Mouse (Mus musculus): Measurements from ENCODE around the gene Pkig. TPM values are rescaled to one million over a fixed set of nuclear protein-coding genes. Genes with fewer than 3 reads are reported as not detected.

Gene Pkig
- polyA plus RNA-seq, 1 experiment from 2014 or later: 115 TPM

- Histone ChIP-seq H3K9ac (replicated peaks; ENCODE audit: low read length) (no peak overlapping the region), H3K27me3 (ENCODE audit: control insufficient read depth, insufficient read depth, low read length) (no peaks in the 10 kb centered on the region), H3K4me2 (ENCODE audit: low read length) (no peak overlapping the region), H3K36me3 (ENCODE audit: control insufficient read depth, insufficient read depth, low read length) (peaks cover 9% of the 10 kb centered on the region; the same call in 1 of the 2 replicates), H3K4me1 (ENCODE audit: control insufficient read depth, insufficient read depth, low read length) (0 out of 2 replicates have a peak, but pooled peaks cover 3% of the 10 kb centered on the region), H3K4me3 (replicated peaks; ENCODE audit: low read depth, low read length) (no peak overlapping the region), H3K9me3 (ENCODE audit: control insufficient read depth, low read length) (no peaks in the 10 kb centered on the region), H3K27ac (replicated peaks; ENCODE audit: low read depth, low read length) (no peak overlapping the region)
- 49% methylated on average over 6 of the region's 6 CpGs for WGBS
- no peak for ATAC-seq (ENCODE audit: low FRiP score, low TSS enrichment)
- DNase-seq: no peak
Observed at GRCm38 (mm10) chr2:163708763-163709250, 50.6 kb downstream of the Pkig start.

GRCm38 (mm10) chr2:163710000-163710399, 51.8 kb downstream of the Pkig start:
- Histone ChIP-seq H3K4me1 (ENCODE audit: control insufficient read depth, insufficient read depth, low read length) (0 out of 2 replicates have a peak, but pooled peaks cover 3% of the 10 kb centered on the region), H3K27me3 (ENCODE audit: control insufficient read depth, insufficient read depth, low read length) (no peaks in the 10 kb centered on the region), H3K4me2 (ENCODE audit: low read length) (no peak overlapping the region), H3K9me3 (ENCODE audit: control insufficient read depth, low read length) (no peaks in the 10 kb centered on the region), H3K36me3 (ENCODE audit: control insufficient read depth, insufficient read depth, low read length) (peaks cover 3% of the 10 kb centered on the region; the same call in 1 of the 2 replicates), H3K9ac (replicated peaks; ENCODE audit: low read length) (no peak overlapping the region), H3K27ac (replicated peaks; ENCODE audit: low read depth, low read length) (no peak overlapping the region), H3K4me3 (replicated peaks; ENCODE audit: low read depth, low read length) (no peak overlapping the region)
- no peak for ATAC-seq (ENCODE audit: low FRiP score, low TSS enrichment)
- DNase-seq: no peak
- WGBS: 89% methylated on average over 9 of the region's 9 CpGs

- 81% methylated on average over 5 of the region's 5 CpGs for WGBS
Observed at GRCm38 (mm10) chr2:163710606-163711159, 52.5 kb downstream of the Pkig start.

GRCm38 (mm10) chr2:163711368-163711868, 53.2 kb downstream of the Pkig start:
- H3K4me2 ChIP-seq (ENCODE audit: low read length): no peak overlapping the region
- DNase-seq (no peak), ATAC-seq (ENCODE audit: low FRiP score, low TSS enrichment) (no peak)
- H3K27me3 ChIP-seq (ENCODE audit: control insufficient read depth, insufficient read depth, low read length): no peaks in the 10 kb centered on the region
- peaks cover 4% of the 10 kb centered on the region; the same call in 1 of the 2 replicates for H3K4me1 ChIP-seq (ENCODE audit: control insufficient read depth, insufficient read depth, low read length)
- 94% methylated on average over 8 of the region's 8 CpGs for WGBS
- H3K9me3 ChIP-seq (ENCODE audit: control insufficient read depth, low read length): no peaks in the 10 kb centered on the region
- H3K36me3 ChIP-seq (ENCODE audit: control insufficient read depth, insufficient read depth, low read length): no peaks in the 10 kb centered on the region
- H3K27ac ChIP-seq (replicated peaks; ENCODE audit: low read depth, low read length): no peak overlapping the region
- no peak overlapping the region for H3K9ac ChIP-seq (replicated peaks; ENCODE audit: low read length)
- no peak overlapping the region for H3K4me3 ChIP-seq (replicated peaks; ENCODE audit: low read depth, low read length)

More at GRCm38 (mm10) chr2:163710606-163711159, 52.5 kb downstream of the Pkig start:
- no peaks in the 10 kb centered on the region for H3K27me3 ChIP-seq (ENCODE audit: control insufficient read depth, insufficient read depth, low read length)
- ATAC-seq (ENCODE audit: low FRiP score, low TSS enrichment) (no peak), DNase-seq (no peak)
- no peaks in the 10 kb centered on the region for H3K36me3 ChIP-seq (ENCODE audit: control insufficient read depth, insufficient read depth, low read length)
- H3K27ac ChIP-seq (replicated peaks; ENCODE audit: low read depth, low read length): no peak overlapping the region
- H3K4me1 ChIP-seq (ENCODE audit: control insufficient read depth, insufficient read depth, low read length): 0 out of 2 replicates have a peak, but pooled peaks cover 3% of the 10 kb centered on the region
- no peak overlapping the region for H3K4me2 ChIP-seq (ENCODE audit: low read length)
- no peak overlapping the region for H3K4me3 ChIP-seq (replicated peaks; ENCODE audit: low read depth, low read length)
- no peaks in the 10 kb centered on the region for H3K9me3 ChIP-seq (ENCODE audit: control insufficient read depth, low read length)
- H3K9ac ChIP-seq (replicated peaks; ENCODE audit: low read length): no peak overlapping the region

- H3K4me1 ChIP-seq (ENCODE audit: control insufficient read depth, insufficient read depth, low read length): peaks cover 13% of the 10 kb centered on the region
- WGBS: 81% methylated on average over 7 of the region's 7 CpGs
- H3K27me3 ChIP-seq (ENCODE audit: control insufficient read depth, insufficient read depth, low read length): no peaks in the 10 kb centered on the region
- H3K27ac ChIP-seq (replicated peaks; ENCODE audit: low read depth, low read length): no peak overlapping the region
- H3K9ac ChIP-seq (replicated peaks; ENCODE audit: low read length): no peak overlapping the region
- no peak overlapping the region for H3K4me2 ChIP-seq (ENCODE audit: low read length)
- no peaks in the 10 kb centered on the region for H3K9me3 ChIP-seq (ENCODE audit: control insufficient read depth, low read length)
- no peak for DNase-seq
- H3K4me3 ChIP-seq (replicated peaks; ENCODE audit: low read depth, low read length): no peak overlapping the region
- H3K36me3 ChIP-seq (ENCODE audit: control insufficient read depth, insufficient read depth, low read length): no peaks in the 10 kb centered on the region
- ATAC-seq (ENCODE audit: low FRiP score, low TSS enrichment): no peak
Observed at GRCm38 (mm10) chr2:163712473-163712872, 54.3 kb downstream of the Pkig start.

- H3K4me2 ChIP-seq (ENCODE audit: low read length): no peak overlapping the region
- no peak overlapping the region for H3K4me3 ChIP-seq (replicated peaks; ENCODE audit: low read depth, low read length)
Observed at GRCm38 (mm10) chr2:163712874-163713273, 54.7 kb downstream of the Pkig start.

GRCm38 (mm10) chr2:163713340-163713739, 55.2 kb downstream of the Pkig start:
- no peak overlapping the region for H3K27ac ChIP-seq (replicated peaks; ENCODE audit: low read depth, low read length)
- no peak overlapping the region for H3K4me3 ChIP-seq (replicated peaks; ENCODE audit: low read depth, low read length)
- H3K4me2 ChIP-seq (ENCODE audit: low read length): no peak overlapping the region
- ATAC-seq (ENCODE audit: low FRiP score, low TSS enrichment) (no peak), DNase-seq (no peak)
- no peaks in the 10 kb centered on the region for H3K27me3 ChIP-seq (ENCODE audit: control insufficient read depth, insufficient read depth, low read length)
- WGBS: 85% methylated on average over 3 of the region's 3 CpGs
- no peaks in the 10 kb centered on the region for H3K9me3 ChIP-seq (ENCODE audit: control insufficient read depth, low read length)
- no peak overlapping the region for H3K9ac ChIP-seq (replicated peaks; ENCODE audit: low read length)
- H3K36me3 ChIP-seq (ENCODE audit: control insufficient read depth, insufficient read depth, low read length): no peaks in the 10 kb centered on the region
- peaks cover 13% of the 10 kb centered on the region for H3K4me1 ChIP-seq (ENCODE audit: control insufficient read depth, insufficient read depth, low read length)

More at GRCm38 (mm10) chr2:163712874-163713273, 54.7 kb downstream of the Pkig start:
- Histone ChIP-seq H3K4me1 (ENCODE audit: control insufficient read depth, insufficient read depth, low read length) (peaks cover 13% of the 10 kb centered on the region), H3K9me3 (ENCODE audit: control insufficient read depth, low read length) (no peaks in the 10 kb centered on the region), H3K27ac (replicated peaks; ENCODE audit: low read depth, low read length) (no peak overlapping the region), H3K36me3 (ENCODE audit: control insufficient read depth, insufficient read depth, low read length) (no peaks in the 10 kb centered on the region), H3K9ac (replicated peaks; ENCODE audit: low read length) (no peak overlapping the region), H3K27me3 (ENCODE audit: control insufficient read depth, insufficient read depth, low read length) (no peaks in the 10 kb centered on the region)
- DNase-seq (no peak), ATAC-seq (ENCODE audit: low FRiP score, low TSS enrichment) (no peak)
- 86% methylated on average over 6 of the region's 6 CpGs for WGBS

GRCm38 (mm10) chr2:163716448-163716847, 58.3 kb downstream of the Pkig start:
- H3K9ac ChIP-seq (replicated peaks; ENCODE audit: low read length): 0 out of 2 replicates have a peak overlapping the region, but pooled peaks have one; percentile 9
- DNase-seq (peak; percentile 12), ATAC-seq (ENCODE audit: low FRiP score, low TSS enrichment) (no peak)
- H3K27ac ChIP-seq (replicated peaks; ENCODE audit: low read depth, low read length): peak overlapping the region; percentile 49; the same call in 1 of the 2 replicates
- no peaks in the 10 kb centered on the region for H3K9me3 ChIP-seq (ENCODE audit: control insufficient read depth, low read length)
- no peak overlapping the region for H3K4me3 ChIP-seq (replicated peaks; ENCODE audit: low read depth, low read length)
- H3K27me3 ChIP-seq (ENCODE audit: control insufficient read depth, insufficient read depth, low read length): no peaks in the 10 kb centered on the region
- H3K36me3 ChIP-seq (ENCODE audit: control insufficient read depth, insufficient read depth, low read length): no peaks in the 10 kb centered on the region
- WGBS: 46% methylated on average over 8 of the region's 8 CpGs
- peaks cover 10% of the 10 kb centered on the region for H3K4me1 ChIP-seq (ENCODE audit: control insufficient read depth, insufficient read depth, low read length)
- H3K4me2 ChIP-seq (ENCODE audit: low read length): no peak overlapping the region

- Histone ChIP-seq H3K36me3 (ENCODE audit: control insufficient read depth, insufficient read depth, low read length) (peaks cover 2% of the 10 kb centered on the region; the same call in 1 of the 2 replicates), H3K4me2 (ENCODE audit: low read length) (no peak overlapping the region), H3K9me3 (ENCODE audit: control insufficient read depth, low read length) (no peaks in the 10 kb centered on the region), H3K4me3 (replicated peaks; ENCODE audit: low read depth, low read length) (no peak overlapping the region), H3K9ac (replicated peaks; ENCODE audit: low read length) (no peak overlapping the region), H3K4me1 (ENCODE audit: control insufficient read depth, insufficient read depth, low read length) (peaks cover 10% of the 10 kb centered on the region), H3K27me3 (ENCODE audit: control insufficient read depth, insufficient read depth, low read length) (no peaks in the 10 kb centered on the region), H3K27ac (replicated peaks; ENCODE audit: low read depth, low read length) (peak overlapping the region; percentile 49; the same call in 1 of the 2 replicates)
- ATAC-seq (ENCODE audit: low FRiP score, low TSS enrichment) (no peak), DNase-seq (peak; percentile 69)
- 8% methylated on average over 6 of the region's 6 CpGs for WGBS
Observed at GRCm38 (mm10) chr2:163716853-163717252, 58.7 kb downstream of the Pkig start.

Data from midbrain, embryonic 14.5 days (tissue).